15 mouse cellular contexts compared by ENCODE assay signal in genomic region chr13:24511367-24511766, GRCm38 (mm10).
"Had no signal": no experiment of that assay in that cellular context is flagged by ENCODE, and none has a peak within 500 bp of the region (broad histone marks: within the 10 kb centered on the region; RNA-seq: fewer than 3 reads in every experiment).

No protein-coding gene starts in this region.

- H3K27me3 ChIP-seq: intestine, embryonic 15.5 days; limb, embryonic 13.5 days; liver, embryonic 15.5 days had no signal

- H3K4me1 ChIP-seq: intestine, embryonic 15.5 days; limb, embryonic 10.5 days; limb, embryonic 13.5 days had no signal

- ATAC-seq: intestine, embryonic 15.5 days had no signal

- H3K27ac ChIP-seq: intestine, embryonic 15.5 days; limb, embryonic 10.5 days; limb, embryonic 13.5 days; liver, embryonic 15.5 days had no signal

- H3K36me3 ChIP-seq: intestine, embryonic 15.5 days; limb, embryonic 10.5 days; limb, embryonic 13.5 days; liver, embryonic 15.5 days had no signal

- DNase-seq: kidney, adult 11 months; kidney, adult 8-10 months; kidney, postnatal 25 days; liver; lung, adult 2 months; lung, postnatal 14 days; lung, postnatal 4 days; midbrain, embryonic 14.5 days; right cerebral cortex, postnatal 4 days; thymus, adult 18-20 months; thymus, postnatal 36 days had no signal

- H3K4me3 ChIP-seq: intestine, embryonic 15.5 days; limb, embryonic 10.5 days; limb, embryonic 13.5 days; liver, embryonic 15.5 days had no signal
